Mouse (Mus musculus) E14TG2a.4 (cell line): Measurements from ENCODE around the gene Zfyve28.

ENCODE experiments used
- CTCF ChIP-seq: conservative IDR thresholded peaks from 2 replicates; pipeline ENCODE4 v1.5.1; 2014; ENCODE audit warnings: low read length
- NANOG ChIP-seq: IDR thresholded peaks from 2 replicates; pipeline ENCODE4 v1.6.1; 2014; ENCODE audit warnings: borderline replicate concordance, low read length, mixed read lengths

GRCm38 (mm10) chr5:34249132-34249531 lies 39.1 kb downstream of the Zfyve28 start:
- TF ChIP-seq CTCF, result no peak
- no peak for TF ChIP-seq NANOG
